Mouse (Mus musculus) c-Kit-positive CD71-negative TER-119-negative erythroid progenitor cells, embryonic 14.5 days (primary cell): ENCODE results near the gene Mga.

ENCODE experiments used
- DNase-seq: peaks from one replicate; pipeline ENCODE4 v3.0.0-alpha.2; 2013; ENCODE audit warnings: low read depth

Gene Mga

DNA sequence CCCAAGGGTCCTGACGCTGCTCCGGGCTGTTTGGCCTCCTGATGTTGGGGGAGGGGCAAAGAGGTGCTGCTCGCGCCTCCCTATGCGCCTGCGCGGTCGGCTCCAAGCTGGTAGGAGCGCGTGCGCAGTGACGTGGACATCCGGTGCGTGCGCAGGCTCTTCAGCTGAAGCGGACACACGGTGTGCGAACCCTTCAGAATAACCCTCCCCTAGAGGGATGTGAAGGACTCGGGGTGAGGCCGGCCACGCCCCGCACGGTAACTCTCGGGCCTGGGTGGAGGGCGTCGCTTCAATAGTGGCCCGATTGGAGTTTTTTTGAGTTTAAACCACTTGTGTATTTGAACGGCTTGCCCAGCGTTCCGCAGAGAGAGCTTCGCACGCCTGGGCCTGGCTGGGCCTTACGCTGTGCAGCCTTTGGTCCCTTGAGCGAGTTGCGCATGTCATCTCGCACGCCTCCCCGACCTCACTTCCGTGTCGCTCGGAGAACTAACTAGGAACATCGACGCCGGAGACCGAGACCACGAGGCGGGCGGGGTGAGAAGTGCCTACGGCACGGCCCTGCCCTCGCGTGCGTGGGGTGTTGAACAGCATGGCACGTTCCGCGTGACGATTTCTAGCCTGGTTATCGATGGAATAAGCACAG is at the start of gene Mga:
TSS of gene Mga (plus strand) at position 139 of the 643 bp plus-strand sequence.
- DNase-seq = peak; percentile 94

DNA sequence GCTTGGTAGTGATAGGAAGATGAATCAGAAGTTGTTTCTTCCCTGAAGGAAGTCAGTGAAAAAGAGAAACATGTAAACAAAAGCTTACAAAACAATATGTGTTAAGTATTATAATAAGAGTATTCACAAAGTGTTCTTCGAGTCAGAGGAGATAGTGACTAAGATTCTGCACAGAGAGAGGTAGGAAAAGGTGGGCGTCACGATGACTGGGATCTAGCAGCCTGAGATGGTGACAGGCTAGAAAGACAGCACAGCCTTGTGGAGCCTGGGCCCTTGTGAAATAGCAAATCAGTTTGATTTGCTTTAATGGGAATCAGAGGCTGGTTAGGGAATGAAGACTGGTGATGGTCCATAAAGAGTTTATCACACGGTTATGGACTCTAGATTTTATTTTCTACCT is 43.2 kb upstream of the Mga start:
- DNase-seq = no peak

DNA sequence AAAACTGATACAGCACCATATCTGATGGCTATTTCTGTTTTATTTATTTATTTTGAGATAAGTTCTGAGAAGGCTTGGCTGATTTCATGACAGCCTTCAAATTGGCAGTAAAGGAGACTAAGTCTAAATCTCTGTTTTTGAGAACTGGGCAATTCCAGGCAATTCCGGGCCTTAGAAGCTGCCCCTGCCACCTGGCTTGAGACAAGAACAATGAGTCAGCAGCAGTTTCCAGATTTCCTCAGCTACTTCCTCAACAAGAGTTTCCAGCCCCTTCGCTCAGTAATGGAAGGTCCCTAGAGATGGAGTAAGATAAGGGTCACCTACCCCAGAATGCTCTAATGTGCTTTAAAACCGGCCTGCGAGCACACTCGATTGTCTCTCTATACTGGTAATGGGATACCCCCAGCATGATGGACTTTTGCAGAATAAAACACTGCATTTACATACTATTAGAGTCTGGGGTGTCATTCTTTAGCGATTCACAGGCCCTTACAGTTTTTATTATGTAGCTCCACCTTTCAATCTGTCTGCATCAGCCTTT is 41.6 kb upstream of the Mga start:
- no peak for DNase-seq

DNA sequence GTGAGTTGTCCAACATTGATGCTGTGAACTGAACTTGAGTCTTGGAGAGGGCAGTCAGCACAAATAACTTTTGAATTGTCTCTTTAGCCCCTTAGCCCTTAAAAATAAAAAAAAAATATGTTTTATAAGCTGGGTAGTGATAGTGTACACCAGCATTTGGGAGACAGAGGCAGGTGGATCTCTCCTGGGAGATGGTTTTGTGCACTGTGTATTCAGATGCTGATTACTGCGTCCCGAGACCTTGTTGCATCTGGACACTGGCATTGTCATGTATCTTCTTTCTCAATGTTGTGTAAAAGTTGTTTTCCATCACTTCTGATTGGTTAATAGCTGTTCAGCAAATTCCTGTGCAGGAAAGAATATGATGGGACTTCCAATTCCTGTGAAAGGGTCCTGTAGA is 39.7 kb upstream of the Mga start:
- no peak for DNase-seq

DNA sequence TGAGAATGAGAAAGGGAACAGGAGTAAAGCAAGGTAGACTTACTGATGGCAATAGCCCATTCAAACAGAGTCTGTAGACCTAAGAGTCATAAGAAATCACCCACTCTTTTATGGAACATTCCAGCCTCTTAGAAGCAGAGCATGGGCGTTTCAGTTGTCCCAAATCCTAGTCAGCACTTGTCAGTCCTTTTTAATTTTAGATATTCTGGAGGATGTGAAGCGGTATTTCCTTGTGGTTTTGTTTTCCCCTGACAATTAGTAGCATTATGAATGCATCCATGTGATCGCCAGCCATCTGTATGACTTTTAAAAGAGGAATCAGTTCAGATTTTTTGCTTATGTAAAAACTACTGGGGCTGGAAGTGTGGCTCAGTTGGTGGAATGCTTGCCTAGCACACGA is 32.5 kb upstream of the Mga start:
- DNase-seq = no peak

DNA sequence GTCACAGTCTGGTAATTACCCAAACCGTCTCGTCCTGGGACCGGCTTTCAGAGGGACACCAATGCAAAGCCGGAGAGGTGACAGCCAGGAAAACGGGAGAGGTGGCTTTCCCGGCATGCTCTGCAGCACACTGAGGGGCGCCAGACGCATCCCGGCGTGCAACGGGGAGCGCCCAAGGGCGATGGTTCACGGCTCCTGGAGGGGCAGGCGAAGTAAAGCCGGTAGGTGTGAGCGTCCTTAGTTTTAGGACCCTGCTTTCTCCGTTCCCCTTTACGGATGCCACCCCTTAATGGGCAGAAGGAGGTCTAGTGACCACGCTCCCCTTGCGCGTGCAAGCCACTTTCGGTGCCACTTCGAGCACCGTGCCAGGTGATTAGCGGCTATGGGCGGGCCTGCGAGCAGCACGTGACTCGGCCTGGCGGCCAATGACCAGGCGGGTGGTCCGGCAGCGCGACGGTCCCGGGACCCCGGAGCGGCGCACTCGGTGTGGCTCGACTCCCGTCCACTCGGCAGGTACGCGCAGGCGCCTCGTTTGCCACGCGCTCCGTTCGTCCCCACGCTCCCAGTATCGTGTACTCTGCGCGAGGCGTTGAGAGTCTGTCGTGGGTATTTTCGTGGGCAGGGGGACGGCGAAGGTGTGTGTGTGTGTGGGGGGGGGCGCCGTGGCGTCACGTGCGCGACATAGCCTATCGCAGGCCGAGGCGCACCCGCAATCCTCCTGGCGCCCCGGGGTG is 24.5 kb upstream of the Mga start:
- DNase-seq = peak; percentile 16

DNA sequence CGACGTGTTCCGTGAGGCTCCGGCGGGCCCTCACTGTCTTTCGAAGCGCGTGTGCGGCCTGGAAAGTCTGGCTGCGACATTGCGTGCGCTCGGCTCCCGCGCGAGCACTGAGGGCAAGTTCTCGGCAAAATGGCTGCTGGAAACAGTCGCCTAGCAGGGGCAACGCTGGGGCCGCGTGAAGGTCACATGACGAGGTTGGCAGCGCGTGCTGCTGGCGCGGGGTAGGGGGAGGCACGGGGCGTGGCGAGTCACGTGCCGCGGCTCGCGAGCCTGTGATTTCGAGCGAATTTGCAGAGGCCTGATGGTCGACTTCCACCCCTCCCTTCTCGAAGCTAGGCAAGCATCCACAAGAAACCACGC is 23.9 kb upstream of the Mga start:
- peak; percentile 29 for DNase-seq

DNA sequence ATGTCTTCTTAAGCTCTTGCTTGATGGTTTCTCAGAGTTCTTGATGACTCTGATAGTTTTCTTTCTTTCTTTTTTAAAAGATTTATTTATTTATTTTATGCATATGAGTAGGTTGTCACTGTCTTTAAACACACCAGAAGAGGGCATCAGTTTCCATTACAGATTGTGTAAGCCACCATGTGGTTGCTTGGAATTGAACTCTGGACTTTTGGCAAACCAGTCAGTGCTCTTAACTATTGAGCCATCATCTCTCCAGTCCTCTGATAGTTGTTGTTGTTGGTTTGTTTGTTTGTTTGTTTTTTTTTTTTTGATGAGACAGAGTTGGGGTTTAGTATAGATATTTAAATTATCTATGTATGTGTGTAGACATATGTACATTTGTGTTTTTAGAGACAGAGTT is 21.0 kb upstream of the Mga start:
- no peak for DNase-seq

DNA sequence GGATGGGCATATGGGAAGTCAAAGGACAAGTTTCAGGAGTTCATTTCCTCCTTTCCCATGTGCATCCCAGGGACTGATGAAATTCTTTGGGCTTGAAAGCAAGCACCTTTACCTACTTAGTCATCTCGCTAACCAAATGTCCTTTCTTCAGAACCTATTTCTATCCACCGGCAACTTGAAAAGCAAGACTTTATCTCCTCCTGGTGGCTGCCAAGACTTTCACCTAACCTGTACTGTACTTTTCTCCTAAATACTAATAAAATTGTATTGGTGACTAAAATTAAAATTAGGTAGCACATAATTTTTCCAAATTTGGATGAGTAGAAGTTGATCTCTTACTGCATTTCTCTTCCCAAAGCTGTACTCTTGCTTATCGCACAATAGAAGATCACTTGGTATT is 9.8 kb upstream of the Mga start:
- DNase-seq = no peak

DNA sequence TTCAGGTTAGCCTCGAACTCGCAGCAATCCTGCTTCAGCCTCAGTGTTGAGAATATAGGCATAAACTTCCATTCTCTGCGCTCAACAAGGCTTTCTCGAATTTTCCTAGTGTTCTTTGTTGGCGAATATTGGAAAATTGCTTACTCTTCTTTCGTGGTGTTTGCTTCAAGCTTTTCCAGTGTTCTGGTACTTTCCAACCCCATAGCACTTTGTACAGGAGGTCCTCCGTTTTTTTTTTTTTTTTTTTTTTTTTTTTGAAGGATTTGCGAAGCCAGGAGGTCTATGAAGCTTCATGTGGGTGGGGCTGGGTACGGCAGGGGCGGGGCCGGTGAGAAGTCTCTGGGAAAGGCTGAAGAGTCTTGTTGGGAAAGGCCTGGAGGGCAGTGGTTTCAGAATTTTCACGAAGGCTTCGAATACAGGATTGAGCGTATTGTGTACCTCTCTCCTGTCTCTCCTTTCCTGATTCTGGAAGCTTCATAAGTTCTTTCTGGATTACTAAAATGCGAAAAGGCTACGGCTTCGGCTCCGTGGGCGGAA is 407 bp upstream of the Mga start:
- DNase-seq = no peak

DNA sequence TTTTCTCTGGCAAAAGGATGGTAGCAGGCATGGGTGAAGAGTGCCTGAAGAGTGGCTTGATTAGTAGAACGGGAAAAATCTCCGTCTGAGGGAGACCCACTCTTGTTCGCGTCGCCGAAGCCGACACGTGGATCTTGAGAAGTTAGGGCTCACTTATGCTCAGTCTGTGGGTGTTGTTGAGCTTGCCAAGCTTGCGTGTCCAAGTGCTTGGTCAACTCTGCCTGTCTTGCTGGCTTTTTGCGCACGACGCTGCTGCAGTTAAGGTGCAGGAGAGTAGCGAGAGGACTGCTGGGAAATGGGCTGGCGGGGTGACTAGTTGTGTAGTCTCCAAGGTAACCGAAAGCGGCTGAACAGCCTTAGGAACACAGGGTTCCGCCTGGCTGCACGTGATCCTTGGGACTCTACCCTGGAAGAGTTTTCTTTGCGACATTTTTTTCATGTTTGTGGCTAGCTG is 1.1 kb downstream of the Mga start:
- DNase-seq = peak; percentile 66

DNA sequence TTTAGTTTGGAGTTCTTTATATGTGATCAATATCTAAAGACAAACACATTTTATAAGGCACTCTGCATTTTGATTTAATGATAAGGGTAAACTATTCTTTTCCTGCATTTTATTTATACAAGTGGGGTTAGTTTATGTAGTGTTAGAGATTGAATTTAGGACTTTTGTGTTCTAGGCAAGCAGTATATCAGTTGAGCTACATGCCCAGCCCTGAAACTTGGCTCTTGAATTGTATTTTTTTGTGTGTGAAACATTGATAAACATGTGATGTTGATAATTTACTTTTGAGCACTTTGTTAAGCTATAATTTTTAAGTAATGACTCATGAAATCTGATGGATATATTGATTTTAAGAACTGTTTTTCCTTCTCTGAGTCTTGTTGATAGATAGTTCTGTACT is 19.0 kb downstream of the Mga start:
- DNase-seq = no peak

DNA sequence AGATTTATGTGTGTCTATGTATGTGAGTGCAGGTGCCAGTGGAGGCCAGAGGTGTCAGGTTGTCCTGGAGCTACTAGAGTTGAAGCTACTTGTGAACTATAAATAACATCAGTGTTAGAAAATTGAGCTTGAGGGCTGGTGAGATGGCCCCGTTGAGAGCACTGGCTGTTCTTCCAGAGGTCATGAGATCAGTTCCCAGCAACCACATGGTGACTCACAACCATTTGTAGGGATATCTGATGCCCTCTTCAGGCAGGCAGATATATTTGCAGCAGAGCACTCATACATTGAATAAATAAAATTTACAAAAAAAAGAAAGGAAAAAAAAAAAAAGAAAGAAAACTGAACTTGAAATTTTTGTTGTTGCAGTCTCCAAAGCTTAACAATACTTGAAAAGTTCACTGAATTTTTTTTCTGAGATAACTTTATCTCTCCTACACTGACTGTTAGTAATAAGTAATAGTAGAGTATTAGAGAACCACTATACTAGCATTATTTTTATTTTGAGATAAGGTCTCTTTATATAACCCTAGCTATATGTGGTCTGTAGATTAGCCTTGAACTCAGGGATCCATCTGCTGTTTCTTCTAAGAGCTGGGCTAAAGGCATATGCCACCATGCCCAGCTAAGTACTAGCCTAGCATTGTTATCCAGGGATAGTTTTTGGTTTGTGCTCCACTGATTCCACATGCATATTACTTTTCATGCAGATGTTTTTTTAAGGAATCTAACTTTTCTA is 20.8 kb downstream of the Mga start:
- DNase-seq = no peak

DNA sequence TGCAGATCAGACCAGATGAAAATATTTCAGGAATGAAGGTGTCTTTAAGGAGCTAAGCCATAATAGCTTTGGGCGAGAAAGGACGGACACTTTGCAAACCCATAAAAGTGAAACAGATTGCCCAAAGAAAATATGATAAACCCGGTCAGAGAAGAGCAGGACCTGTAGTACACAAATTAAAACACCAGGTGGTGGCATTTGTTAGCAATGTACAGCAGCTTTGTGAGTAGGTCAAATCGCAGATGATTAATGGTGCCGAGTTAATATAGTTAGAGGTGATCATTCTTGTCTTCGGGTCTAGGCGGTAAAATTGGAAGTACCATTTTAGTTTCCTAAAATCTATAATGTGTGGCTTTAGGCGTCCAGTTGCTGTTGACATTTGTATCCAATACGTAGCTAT is 73.5 kb downstream of the Mga start:
- peak; percentile 58 for DNase-seq

DNA sequence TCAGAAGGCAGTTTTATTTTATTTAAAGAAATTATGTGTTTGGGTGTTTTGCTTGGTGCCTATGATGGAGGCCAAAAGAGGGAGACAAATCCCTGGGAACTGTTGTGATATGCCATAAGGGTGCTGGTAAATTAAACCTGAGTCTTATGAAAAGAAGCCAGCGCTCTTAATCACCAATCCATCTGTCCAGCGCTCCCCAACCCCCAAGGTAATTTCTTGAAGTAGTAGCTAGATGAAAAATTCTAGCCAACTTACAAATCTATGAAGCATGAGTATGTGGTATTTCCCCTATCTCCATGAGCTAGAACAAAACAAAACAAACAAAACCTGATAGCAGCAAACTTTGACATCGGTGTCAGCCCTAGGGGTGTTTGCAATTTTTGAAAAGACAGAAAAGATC is 74.3 kb downstream of the Mga start:
- no peak for DNase-seq

DNA sequence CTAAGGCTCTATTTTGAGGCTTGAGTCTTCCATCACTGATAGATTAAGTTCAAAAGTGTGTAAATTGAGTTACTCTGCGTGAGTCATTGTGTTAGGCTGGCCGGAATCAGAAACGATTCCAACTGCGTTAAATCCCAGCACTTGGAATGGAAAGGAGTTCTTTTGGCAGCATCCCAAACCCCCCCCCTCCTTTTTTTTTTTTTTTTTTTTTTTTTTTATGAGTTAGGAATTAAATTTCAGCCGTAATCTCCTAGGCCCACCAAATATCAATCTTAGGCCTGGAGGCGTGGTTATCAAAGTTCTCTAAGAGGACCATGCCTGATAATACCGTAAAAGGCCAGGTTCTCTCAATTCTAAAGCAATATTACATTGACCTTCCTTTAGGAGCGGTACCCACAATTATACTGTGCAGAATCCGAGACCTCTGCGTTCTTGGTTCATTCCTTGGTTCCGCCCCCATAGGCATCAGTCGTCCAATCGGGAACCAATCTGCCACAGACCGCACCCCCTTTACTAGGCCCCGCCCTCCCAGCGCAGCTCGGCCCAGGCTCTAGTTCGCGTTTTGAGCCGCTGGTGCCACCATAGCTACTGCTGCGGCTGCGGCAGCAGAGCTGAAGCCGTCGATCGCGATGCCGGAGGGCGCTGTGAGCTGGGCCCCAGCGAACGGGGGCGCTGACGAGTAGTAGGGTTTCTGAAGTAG is 75.0 kb downstream of the Mga start:
- DNase-seq = peak; percentile 88

DNA sequence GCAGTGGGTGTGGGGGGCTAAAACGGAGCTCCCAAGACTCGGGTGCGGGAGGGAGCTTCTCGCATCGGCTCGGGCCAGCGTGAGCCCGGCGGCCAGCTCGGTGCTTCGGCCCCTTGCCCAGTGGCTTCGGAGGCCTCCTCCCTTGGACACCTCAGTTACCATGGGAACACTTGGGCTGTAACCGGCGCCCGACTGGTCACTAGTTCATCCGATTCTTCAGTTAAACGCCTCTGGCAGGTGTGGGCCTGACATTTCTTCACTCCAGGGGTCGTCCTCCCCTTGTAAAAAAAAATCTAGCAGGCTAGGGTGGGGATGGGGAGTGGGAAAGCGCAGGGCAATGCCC is 75.5 kb downstream of the Mga start, which contains the start of gene Mapkbp1:
TSS of gene Mapkbp1 (plus strand) at position 163 of the 343 bp plus-strand sequence.
- DNase-seq = no peak

DNA sequence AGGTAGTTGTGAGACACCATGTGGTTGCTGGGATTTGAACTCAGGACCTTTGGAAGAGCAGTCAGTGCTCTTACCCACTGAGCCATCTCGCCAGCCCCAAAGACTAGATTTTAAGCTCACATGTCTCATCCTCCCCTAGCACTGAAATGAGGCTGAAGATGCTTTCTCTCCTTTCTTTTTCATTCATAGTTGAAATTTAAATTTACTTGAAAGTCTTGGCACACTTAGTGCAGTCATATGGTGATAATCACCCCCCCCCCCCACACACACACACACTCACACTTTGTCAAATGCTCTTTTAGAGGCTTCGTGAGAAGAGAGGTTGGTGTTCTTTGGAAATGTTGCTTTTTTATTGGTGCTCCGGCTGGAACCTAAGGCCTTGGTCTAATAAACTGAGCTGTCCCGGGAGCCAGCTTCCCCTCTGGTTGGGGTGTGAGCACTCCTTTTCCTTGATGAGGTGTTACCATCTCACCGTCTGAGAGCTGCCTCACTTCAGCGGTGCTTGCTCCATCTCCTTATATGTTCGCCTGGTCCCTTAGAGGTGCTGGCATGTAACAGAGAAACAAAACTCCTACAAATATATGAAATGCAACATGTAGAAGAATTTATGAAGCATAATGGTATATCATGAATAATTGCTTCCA is 83.4 kb downstream of the Mga start:
- no peak for DNase-seq

DNA sequence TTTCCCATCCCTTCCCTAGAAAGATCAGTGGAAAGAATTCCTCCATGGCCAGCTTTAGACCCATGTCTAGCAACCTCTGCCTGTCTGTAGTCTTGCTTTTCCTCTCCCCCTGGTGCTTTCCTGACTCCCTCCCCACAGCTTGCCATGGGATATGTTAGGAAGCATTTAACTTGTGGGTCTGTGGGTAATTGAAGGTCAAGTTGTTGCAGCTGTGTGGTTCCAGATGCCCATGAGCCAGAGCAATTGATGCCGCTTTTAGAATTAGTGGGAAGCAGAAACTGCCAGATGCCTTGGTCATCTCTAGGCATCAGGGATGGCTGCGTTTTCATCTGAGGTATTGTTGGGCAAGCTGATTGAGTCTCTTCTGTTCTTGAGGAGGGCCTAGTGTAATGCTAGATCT is 84.6 kb downstream of the Mga start:
- DNase-seq = no peak

DNA sequence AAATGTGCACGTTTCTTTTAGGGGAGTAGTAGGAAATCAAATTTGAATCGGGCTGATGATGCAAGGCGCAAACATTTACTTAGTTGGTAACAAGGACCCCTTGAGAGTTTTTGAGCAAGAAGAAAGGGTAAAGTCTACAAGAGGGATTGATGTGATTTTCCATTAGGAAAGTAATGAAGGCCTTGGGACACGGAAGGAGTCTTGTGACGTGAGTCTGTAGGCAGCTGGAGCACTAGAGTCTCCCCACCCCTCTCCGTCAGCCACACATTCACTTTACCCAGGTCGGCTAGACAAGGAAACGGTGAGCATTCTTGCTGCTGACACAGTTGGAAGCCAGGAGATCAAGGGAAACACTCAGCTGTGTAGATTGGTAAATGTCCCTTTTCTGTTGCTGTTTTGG is 88.8 kb downstream of the Mga start:
- no peak for DNase-seq

DNA sequence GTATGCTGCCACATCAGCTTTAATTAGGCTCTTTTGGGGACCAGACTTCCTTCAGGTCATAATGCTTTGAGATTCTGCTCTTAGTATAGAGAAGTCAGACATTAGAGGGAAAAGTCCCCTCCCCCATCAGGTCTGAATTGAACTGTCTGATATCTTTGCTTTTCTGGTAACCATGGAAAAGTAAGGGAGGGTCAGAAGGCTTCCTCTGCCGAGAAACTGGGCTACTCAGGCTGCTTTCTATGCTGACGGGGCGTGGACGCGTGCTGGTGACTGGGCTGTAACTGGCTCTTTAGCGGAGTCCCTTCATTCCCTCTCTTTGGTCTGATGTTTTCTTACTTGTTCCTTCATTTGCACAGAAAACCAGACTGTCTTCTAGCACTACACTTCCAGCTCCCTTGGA is 89.3 kb downstream of the Mga start:
- DNase-seq = no peak

DNA sequence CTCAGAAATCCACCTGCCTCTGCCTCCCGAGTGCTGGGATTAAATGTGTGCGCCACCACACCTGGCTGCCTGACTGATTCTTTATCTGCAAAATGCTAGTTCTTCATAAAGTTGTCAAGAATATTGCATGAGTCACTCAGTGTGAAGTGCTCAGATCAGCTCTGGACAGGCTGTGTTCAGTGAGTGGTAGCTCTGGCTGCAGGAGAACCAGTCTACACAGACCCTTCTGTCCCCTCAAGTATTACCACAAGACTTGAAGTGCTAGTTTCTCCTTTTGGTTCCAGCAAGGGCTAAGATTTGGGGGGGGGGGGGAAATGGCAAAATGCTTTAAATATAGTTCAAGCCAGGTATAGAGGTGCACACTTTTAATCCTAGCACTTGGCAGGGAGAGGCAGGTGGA is 90.4 kb downstream of the Mga start:
- no peak for DNase-seq
